Mouse (Mus musculus): ENCODE measurements around the gene Dvl3.
A peak's percentile ranks its signal among the peaks of the same experiment; 100 is the strongest.

Dvl3 gene

DNA sequence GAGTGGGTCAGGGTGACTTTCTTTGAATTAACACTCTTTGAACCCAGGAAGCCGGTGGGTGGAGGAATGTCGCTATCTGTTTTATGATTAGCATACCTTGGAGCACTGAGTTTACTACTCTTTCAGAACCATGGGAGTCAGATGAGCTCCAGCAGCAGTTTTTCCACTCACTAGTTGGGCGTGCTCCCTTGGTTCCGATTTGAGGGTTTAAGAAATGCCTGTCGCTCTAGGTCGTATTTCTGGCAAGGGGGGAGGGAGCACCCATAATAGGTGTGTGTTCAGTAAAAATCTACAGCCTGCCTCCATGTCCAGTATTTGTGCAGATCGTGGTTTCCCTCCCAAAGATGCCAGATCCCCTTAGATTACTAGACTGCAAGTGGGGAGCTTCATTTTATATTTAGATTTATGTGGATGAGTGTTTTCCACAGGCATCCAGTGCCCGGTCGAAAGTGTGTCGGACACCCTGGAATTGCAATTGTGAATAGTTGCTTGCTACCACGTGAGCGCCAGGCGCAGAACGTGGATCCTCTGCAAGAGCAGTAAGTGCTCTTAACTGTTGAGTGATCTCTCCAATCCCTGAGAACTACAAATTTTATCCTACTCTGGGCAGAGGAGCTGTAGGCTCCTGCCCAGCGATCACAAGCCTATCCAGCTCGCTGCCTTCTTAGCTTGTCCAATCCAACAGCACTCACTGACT is 18.7 kb upstream of the Dvl3 start:
- no peak for DNase-seq (ENCODE audit: low spot score)

DNA sequence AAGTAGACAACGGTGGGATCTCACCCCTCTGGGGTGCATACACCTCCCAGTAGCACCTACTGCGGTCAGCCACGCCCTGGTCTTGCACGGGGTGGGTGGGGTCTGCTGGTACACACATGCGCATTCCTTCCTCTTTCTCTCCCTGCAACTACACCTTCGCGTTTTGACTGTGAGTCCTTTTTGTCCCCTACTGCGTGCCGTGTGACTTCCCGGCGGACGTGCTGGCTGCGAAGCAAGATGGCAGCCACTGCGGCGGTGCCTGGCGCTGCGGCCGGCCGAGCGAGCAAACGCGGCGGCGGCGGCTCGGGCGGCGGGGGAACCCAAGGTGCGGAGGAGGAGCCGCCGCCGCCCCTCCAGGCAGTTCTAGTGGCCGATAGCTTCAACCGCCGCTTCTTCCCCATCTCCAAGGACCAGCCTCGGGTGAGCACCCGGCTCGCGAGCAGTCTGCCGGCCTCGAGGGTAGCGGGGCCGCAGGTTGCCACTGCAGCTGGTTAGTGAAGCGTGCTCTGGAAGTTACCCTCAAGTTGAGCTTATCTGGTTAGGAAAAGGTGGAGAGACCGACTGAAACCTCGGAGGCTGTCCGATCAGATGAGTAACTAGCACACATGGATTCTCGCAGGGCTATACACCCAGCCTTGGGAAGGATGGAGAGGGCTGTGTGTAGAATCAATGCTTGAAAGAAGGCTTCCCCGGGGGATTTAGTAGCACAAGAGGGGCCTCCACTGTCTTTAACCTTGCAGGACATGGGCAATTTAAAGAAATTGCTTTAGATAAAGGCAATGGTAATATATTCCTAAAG is 17.9 kb upstream of the Dvl3 start, which contains the start of gene Eif2b5:
Eif2b5 (plus strand) TSS at position 141 of the 799 bp plus-strand sequence.
- DNase-seq (ENCODE audit: low spot score), result peak; percentile 93

DNA sequence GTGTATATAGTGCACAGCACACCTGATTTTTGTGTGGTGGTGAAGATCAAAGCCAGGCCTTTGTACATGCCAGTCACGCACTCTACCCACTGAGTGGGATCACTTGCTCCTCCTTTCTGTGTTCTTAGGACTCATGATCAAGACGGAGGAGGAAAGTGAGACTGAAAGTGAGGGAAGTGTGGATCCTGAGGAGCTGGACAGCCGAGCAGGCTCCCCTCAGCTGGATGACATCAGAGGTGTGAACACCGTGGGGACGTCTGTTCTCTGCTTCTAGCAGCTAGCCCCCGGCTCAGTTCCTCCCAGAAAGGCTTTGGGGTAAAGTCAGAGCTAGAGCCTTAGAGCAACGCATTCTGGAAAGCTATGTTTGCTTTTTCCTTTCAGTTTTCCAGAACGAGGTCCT is 10.8 kb upstream of the Dvl3 start:
- no peak for DNase-seq (ENCODE audit: low spot score)

DNA sequence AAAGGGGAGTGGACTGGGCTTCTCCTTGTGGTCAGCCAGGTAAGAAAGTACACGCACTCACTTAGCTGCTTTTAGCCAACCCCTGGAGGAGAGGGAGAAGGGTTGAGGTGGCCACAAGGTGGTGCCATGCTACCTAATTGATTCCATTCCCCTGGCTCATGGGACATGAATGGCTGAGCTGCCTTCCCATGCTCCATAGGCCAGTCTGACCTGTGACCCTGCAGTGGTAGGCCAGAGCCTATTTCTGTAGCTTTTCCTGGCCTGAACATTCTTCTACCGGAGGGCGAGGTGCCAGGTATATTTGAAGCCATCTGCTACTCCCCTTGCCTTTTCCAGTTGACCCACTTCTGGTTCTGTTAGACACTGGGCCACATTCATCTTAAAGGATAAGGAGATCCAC is 7.4 kb upstream of the Dvl3 start:
- DNase-seq (ENCODE audit: low spot score), result peak; percentile 41

DNA sequence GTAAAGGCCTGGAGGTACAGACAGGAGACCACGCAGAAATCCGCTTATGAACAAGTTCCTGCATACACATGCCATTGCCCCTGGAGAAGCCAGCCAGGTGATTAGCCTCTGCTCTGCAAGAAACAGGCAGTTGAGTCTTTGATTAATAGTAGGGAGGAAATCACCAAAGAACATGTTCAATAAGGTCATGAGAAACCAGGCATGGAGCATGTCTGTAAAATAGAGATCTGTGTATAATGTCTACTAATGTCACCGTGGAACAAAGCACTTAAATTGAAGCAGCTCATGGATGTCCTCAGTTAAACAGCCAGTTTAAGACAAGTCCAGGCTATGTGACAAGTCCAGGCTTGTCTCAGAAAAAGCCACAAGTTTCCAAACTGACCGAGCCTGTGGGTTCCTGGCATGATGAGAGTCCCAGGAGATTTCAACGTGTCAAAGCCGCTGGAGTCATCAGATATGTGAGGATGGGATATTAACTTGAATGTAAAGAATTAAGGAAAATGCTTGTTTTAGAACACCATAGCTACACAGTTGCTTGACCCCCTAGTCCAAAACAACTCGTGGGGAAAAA is 5.4 kb upstream of the Dvl3 start:
- DNase-seq (ENCODE audit: low spot score), result no peak

DNA sequence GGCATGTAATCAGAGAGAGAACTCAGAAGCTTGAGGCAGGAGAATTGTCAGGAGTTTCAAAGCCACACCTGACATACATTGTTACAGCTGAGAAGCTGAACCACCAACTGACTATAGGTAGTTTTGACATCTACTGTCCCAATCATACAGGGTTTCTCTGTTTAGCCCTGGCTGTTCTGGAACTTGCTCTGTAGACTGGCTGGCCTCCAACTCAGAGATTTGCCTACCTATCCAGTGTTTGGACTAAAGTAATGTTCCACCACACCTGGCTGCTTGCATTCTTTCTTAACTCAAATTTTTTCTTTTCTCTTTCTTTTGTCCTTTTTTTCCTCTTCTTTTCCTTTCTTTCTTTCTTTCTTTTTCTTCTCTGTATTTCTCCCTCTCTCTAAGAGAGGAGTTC is 750 bp upstream of the Dvl3 start:
- DNase-seq (ENCODE audit: low spot score), result no peak

DNA sequence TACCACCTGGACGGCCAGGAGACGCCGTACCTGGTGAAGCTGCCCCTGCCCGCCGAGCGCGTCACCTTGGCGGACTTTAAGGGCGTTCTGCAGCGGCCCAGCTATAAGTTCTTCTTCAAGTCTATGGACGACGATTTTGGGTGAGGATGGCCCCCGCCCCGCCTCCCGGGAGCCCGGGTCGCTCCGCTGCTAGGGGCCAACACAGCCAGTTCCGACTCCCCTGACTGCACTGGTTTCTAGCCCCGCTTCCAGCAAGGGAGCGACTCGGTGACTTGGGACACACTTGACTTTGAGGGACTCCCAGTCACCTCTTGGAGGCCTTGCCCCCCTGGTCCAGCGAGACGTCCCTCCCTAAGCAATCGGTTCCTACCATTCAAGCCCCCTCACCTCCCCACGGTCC is 434 bp downstream of the Dvl3 start:
- peak; percentile 24 for DNase-seq (ENCODE audit: low spot score)

DNA sequence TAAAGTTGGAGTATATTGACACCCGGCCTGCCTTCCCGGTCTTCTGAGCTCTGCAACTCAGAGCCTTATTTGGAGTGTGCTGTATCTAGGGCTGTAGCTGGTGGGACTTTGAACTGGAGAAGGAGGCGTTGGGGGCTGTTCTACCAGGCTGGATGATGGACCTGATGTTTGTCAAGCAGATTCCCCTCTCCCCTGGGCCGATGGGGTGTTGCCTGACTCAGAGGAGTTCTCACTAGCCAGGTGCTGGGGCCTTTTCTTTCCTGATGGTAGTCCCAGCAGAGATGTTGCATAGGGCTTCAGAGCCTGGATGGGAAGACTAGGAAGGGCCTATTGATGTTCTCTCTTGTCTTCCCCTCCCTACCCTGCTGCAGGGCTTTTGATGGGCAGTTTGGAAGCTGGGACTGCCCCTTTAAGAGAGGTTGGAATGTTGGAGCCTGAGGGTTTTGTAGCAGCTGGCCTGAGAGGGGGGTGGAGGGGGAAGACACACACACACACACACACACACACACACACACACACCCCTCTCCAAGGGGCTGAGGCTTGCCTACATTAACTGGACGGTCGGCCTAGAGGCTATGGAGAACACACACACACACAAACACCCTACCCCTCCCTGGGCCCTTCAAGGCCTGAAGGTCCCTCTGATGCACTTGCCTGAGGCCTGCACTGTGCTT is 1.1 kb downstream of the Dvl3 start:
- DNase-seq (ENCODE audit: low spot score), result peak; percentile 26

DNA sequence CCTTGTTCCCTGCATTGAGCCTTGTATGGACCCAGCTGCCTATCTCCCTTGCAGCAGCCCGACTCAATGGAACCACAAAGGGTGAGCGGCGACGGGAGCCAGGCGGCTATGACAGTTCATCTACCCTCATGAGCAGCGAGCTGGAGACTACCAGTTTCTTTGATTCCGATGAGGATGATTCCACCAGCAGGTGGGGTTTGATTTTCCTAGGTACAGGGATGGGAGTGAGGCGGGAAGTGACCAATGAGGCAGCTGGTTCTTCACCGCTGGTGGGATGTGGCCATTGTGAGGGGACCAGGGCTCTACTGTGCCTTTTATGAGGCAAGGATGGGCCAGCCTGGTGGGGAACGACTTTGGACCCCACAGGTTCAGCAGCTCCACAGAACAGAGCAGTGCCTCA is 7.1 kb downstream of the Dvl3 start:
- no peak for DNase-seq (ENCODE audit: low spot score)

DNA sequence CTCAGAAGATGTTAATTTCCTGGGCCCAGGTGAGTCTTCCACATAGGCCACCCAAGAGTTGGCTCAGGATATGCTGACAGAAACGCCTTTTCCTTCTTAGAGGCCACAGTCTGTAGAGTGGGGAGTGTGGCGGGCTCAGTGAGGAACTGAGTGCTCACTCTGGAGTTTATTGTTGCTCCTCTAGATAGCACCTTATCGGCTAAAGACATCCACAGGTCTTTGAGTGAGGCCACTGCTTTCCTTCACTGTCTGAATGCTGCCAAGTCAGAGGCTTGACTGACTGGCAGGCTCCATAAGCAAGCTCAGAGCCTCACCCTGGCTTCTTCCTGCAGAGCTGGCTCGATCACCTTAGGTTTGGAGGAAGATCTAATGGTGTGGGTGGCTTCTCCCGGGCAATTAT is 12.0 kb downstream of the Dvl3 start:
- no peak for DNase-seq (ENCODE audit: low spot score)

DNA sequence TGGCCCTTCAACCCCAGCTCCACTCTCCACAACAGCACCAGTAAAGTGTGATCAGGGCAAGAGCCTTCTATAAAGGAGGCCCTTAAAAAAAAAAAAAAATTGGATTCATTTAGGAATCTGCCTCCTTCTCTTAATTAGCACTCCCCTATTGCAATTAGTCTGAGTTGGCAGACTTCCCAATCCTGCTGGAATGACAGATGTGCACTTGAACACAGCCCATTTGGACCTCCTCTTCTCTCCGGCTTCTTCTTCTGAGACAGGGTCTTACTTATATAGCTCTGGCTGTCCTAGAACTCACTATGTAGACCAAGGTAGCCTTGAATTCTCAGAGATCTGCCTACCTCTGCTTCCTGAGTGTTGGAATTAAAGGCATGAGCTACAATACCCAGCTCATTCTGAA is 12.6 kb downstream of the Dvl3 start:
- DNase-seq (ENCODE audit: low spot score), result no peak

DNA sequence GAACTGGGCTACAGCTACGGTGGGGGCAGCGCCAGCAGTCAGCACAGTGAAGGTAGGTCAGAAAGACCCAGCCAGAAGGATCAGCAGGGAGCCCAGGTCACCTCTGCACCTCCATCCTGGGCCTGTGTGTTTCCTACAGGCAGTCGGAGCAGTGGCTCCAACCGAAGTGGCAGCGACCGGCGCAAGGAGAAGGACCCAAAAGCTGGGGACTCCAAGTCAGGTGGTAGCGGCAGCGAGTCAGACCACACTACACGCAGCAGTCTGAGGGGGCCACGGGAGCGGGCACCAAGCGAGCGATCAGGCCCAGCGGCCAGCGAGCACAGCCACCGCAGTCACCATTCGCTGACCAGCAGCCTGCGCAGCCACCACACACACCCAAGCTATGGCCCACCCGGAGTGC is 14.2 kb downstream of the Dvl3 start:
- no peak for DNase-seq (ENCODE audit: low spot score)

DNA sequence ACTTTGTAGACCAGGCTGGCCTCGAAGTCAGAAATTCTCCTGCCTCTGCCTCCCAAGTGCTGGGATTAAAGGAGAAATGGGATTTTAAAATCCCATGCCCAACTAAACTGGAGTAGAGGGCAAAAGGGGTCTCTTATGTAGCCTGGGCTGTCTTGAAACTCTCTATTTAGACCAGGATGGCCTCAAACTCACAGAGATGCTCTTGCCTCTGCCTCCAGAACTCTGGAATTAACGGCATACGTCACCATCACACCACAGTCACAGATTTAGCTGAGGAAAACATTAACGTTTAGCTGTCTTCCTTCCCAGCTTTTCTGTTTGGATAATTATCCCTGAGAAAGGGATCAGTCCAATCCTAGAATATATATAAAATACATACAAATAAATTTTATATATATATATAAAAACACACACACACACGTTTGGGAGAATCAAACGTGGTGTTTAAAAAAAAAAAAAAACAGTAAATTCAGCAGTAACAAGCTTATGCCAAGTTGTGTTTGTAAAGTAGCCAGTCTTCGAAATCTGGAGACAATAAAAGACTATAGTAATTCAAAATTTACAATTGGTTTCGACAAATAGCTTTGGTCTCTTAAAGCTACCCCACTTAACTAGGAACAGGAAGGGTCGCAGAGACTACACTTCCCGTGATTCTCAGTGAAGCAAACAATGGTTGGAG is 18.0 kb downstream of the Dvl3 start:
- DNase-seq (ENCODE audit: low spot score), result no peak

DNA sequence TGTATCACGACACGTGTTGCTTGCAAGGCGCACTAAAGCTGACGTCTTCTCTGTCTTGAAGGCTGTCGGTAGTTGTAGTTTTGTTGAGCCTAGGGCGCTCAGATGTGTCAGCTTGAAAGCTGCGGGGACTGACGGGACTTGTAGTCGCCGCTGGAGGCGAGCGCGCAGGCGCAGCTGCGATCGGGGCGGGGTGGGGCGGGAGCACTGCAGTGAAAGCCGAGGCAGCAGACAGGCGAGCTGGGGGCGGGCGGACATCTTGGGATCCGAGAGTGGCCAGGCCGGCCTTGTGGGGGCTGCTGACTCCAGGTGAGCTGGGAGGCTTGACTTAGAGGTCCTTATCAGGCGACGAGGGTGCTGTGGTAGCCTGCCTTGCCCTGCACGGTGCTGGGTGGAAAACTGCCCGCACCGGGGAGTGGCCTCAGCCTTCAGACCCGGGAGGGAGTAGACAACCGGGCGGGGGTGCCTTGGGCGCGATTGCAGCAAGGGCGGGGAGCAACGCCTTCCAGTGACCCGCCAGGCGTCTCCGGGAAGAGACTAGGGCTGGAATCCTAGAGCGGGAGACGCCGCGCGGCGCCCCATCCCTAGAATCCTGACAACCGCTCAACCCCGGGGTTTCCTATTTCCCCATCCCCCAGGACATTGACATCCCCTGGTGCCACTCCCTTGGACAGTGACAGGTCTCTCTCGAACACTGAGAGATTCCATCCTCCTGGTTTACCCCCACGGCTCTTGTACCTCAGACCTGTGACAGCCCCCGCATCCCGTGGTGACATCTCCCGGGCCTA is 18.7 kb downstream of the Dvl3 start, which contains the start of gene Ap2m1:
Ap2m1 (plus strand) TSS at position 183 of the 785 bp plus-strand sequence.
- DNase-seq (ENCODE audit: low spot score), result peak; percentile 93

DNA sequence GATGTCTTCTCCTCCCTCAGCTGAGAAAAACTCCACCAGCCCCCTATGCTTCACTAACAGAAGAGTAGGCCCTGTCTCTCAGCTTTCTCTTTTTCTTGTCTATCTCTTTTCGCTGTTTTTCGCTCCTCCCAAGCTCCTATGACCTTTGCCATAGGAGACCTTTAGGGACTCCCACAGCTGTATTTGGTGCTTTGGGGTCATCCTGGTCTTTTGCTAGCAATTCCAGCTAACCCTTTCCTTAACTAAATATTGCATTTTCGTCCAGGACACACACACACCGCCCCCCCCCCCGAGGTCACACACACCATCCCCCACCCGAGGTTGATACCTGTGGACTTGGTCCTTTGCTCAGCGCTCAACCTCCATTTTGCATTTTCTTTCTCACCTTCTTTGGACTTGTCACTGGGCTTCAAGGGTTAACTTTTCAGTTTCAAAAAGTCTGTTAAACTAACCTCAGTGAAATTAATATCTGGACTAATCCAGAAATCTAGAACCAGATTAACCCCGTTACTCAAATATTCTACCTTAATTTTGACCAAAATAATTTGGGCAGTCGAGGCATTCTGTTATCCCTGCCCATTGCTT is 19.4 kb downstream of the Dvl3 start:
- no peak for DNase-seq (ENCODE audit: low spot score)

DNA sequence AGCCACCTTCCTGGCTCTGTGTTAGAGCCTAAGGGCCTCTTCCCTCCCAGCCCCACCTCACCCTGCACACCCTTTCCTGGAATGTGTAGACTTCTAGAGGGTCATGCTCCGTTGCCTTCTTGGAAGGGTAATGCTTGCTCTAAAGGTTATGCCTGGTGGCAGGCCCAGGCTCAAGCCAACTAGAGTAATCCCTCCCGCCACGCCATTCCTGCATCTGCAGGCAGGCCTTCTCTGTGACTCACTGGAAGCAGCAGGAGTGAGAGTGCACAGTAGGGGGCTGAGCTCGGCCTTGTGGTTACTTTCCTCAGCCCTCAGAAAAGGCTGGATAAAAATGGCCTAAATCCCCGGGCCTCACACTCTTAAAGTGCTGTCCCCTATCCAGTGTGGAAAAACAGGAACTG is 20.3 kb downstream of the Dvl3 start:
- DNase-seq (ENCODE audit: low spot score), result peak; percentile 33

DNA sequence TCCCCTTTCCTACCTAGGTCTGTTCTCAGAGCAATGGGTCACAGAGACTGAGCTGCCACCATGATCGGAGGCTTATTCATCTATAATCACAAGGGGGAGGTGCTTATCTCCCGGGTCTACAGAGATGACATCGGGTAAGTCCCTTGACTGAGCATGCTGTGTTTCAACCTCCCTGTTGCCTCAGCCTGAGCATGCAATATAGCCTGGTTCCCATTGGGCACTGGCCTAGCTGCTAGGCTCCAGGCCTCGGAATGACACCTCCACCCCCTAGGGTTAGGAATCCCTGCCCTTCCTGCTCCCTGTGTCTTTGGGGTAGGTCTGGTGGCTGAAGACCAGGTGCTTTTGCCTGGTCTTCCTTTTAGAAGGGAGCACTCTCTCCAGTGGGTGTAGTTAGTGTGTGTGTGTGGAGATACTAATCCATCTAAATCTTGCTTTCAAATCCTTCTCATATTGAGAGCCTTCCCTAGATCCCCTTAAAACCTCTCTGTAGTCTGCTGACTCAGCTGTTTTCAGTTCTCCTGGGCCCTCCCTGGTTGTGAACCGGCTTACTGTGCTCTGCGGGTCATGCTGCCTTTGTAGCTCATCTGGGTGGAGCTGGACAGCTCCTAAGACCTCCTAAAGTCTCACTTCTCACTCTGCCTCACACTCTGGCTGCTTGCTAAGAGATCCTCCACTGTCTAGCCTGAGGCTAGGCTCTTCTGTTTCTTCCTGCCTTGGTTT is 21.0 kb downstream of the Dvl3 start:
- no peak for DNase-seq (ENCODE audit: low spot score)

DNA sequence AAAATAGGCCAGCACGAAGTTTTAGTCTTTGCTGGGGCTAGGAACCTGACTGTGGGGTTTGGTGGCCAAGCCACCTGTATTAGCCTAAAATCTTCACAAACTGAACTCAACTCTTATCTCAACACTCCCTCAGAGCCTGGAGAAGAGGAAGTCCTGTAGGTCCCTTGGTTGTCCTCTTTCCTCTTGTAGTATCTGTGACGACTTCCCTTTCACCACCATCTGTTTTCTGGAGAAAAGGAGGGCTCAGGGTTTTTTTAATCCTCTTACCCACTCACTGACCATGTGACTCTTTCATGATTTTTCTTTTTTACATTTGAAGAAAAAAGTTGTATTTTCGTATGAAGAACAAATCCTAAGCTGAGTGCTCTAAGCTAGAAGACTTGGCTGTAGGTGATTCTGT is 22.9 kb downstream of the Dvl3 start:
- DNase-seq (ENCODE audit: low spot score), result no peak

DNA sequence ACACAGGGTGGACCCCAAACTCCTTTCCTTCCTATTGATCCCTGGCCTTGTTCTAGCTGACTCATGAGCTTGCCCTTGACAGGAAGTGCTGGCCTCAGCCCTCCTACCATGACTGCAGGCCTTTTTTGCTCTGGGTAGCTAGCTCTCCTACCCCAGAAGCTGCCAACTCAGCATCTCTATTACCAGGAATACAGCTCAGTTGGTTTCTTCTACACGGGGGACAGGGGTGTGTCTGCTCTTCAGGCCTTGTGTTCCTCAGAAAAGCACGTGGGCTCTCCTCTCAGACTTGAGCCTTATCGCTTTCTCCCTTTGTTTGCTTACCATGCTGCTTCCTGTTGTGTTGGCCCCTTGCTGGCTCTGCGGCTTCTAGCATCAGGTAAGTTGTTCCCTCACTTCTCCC is 23.7 kb downstream of the Dvl3 start:
- no peak for DNase-seq (ENCODE audit: low spot score)

DNA sequence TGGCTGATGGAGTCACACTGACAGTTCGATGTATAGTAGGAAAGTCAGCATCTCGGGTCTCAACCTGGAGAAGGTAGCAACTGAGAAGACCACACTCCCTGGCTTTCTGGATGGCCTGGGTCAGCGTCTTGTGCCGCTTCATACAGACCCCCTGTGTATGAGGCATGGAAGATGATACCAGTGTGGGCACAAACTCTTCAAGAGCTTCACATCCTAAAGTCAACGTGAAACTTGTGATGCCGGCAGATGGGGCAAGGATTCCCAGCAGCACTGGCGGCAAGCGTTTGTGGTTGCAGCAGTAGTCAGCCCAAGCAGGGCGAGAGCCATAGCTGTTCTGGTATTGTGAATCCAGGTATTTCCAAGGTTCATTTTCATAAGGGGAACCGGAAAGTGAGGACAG is 28.9 kb downstream of the Dvl3 start:
- no peak for DNase-seq (ENCODE audit: low spot score)

Measured in urinary bladder, postnatal 14 days (tissue).